Mouse (Mus musculus) kidney, adult 2 months (tissue): ENCODE data around the gene Per3.

Source experiments
- CTCF ChIP-seq: fragments of 200-500 bp; conservative IDR thresholded peaks from 2 replicates; pipeline ENCODE4 v1.5.1; 2011; ENCODE audit warnings: low read depth, mild to moderate bottlenecking, control low read depth, low read length, moderate library complexity, mixed read lengths; ENCODE audit not compliant: insufficient read depth, insufficient read length
- POLR2A ChIP-seq: fragments of 200-500 bp; IDR thresholded peaks from one replicate; pipeline ENCODE4 v1.6.1; 2011; ENCODE audit warnings: low read depth, low read length, control low read depth

DNA sequence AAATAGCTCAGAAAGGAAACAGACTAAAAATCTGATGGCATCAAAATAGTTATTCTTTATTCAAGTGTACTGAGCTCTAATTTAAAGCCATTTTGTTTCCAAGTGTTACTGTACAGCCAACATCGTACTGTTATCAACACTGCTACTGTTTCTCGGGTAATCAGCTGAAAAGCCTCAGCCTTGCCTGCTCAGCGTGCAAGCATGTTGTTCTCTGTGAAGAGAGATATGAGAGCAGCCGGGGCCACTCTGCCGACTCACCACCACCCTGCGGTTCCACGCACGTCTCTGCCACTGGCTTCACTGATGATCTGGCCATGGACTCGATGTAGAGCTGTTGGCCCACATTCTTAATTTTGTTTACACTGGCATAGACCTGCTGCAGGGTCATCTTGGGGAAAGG, 20.3 kb downstream of the Per3 start:
- no peak for TF ChIP-seq POLR2A
- TF ChIP-seq CTCF = no peak
